Mouse (Mus musculus): Measurements from ENCODE around the gene Mrpl46. TPM values are rescaled to one million over a fixed set of nuclear protein-coding genes. Genes with fewer than 3 reads are reported as not detected.

The Mrpl46 gene
- total RNA-seq (2021), result 10 to 100 TPM; 33.7 to 35.9 TPM
- long read RNA-seq, experiment 1, transcript Mrpl46-201 (4 exons, 1,134 nt), result major isoform, 46 of 47 reads
- long read RNA-seq, experiment 1, partial matches to known transcripts, result 1 of 47 reads
- long read RNA-seq, experiment 1, other reads (novel, unspliced or antisense), result 0 of 47 reads
- long read RNA-seq, experiment 2, transcript Mrpl46-201 (4 exons, 1,134 nt), result major isoform, 28 of 30 reads
- long read RNA-seq, experiment 2, partial matches to known transcripts, result 1 of 30 reads
- long read RNA-seq, experiment 2, other reads (novel, unspliced or antisense), result 1 of 30 reads

DNA sequence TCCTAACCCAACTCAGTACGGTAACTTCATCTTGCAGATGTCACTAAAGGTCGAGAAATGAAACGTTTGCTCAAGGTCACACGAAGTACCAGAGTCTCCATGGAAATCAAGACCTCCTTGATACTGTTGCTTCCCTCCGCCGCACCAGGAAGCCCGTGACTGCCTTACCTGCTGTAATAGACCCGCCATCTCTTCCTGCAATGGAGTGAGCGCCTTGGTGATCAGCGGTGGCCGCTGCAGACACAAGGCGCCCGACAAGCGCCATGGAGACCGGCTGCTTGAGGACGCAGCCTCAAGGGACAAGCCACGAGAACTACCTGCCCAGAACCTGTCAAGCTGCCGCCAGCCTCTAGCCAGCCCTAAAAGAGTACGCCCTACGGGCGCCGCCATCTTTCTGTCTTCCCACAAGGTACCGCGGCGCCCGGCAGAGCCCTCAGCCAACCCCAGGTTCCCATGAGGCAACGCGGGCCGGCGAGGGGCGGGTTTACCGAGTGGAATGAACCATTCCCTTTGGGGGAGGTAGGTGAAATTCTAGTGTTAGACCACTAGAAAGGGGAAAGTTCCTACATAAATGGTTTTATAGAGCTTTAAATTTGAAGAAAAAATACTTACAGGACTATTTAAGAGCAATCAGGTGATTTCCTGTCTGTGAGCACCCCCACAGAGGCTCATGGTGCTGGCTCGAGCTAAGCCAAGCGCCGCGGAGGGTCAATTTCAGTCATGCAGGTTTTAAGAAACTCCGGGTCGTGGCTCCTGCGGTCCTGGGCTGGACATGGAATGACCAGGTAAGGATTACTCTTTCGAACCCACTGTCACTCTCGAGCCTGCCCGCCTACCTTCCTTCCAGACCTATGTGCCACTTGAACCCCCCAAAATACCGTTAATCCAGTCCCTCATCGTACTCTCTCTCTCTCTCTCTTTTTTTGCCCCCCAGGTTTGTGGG, at the start of gene Mrpl46, which contains the start of gene Mrps11:
Gene Mrpl46 (minus strand): TSS at position 893 of the 943 bp plus-strand sequence.
Gene Mrps11 (plus strand): TSS at position 481 of the 943 bp plus-strand sequence.
- DNase-seq (ENCODE audit: low spot score in 2 of 2), result peak; percentile 85 to 87

DNA sequence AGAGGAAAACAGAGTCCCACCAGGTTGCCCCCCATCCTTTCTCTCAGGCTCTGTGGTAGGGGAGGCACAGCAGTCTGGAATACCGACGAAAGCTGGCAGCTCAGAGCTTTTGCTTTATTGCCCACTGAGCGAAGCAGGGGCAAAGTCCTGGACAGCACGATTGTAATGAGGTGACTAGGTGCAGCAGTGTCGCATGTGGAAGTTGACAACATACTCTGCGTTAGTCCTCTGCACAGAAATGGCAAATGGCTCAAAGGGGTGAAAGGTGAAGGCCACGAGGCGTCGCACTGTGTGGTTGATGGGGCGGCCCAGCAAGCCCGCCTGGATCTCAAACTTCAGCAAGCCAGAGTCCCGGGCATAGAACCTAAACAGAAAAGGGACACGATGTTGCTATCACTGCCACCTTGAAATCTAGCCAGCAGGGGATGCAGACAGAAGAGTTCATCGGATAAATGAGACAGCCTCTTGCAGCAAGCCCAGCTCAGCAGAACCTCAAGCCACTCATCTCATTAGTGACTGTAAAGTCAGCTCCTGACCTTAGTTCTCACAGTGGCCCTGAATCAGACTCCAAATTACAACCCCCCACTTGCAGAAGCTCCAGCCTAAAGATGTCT, 44.5 kb upstream of the Mrpl46 start:
- no peak for DNase-seq (ENCODE audit: low spot score in 2 of 2)

DNA sequence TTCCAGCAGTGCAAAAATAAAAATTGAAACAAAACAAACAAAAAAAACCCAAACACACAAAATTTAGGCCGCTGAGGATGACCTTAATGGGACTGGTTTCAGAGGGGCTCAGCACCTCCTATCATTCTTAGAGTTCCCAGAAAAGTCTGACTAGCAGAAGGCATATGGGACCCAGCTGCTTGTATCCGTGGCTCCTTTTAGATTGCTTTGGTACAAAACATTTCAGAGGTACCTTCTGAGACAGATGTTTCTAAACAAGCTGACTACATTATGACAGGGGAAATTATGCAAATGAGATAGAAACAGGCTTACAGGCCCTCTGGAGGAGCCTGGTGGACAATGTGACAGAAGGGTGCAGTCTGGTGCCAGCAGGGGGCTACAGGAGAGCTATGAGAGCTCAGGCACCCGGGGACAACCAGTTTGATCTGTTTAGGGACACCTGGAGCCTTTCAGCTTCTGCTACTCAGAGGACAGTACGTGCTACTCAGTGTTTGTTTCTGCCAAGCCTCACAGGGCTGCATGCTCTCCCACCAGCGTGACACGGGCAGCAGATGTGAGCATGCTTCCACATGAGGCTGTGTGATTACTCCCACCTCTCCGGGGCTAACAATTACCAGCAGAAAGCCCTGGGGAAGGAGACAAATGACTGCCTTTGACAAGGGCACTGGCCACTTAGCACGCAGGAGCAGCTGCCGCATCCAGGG, 43.5 kb upstream of the Mrpl46 start:
- no peak for DNase-seq (ENCODE audit: low spot score in 2 of 2)

DNA sequence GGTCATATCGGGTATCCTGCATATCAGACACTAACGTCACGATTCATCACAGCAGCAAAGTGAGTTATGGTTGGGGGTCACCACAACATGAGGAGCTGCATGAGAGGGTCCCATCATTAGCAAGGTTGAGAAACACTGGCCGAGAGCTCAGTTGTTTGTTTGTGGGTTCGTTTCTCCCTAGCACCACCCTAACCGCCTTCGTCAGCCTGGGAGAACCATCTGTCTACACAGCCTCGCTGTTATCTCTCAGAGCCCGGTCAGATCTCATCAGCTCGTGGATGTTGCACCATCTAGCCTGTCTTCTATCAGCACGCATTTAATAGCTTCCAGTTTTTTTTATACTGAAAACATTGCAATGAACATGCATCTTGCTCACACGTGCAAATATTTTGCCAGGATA, 35.0 kb upstream of the Mrpl46 start:
- DNase-seq (ENCODE audit: low spot score in 2 of 2), result no peak

DNA sequence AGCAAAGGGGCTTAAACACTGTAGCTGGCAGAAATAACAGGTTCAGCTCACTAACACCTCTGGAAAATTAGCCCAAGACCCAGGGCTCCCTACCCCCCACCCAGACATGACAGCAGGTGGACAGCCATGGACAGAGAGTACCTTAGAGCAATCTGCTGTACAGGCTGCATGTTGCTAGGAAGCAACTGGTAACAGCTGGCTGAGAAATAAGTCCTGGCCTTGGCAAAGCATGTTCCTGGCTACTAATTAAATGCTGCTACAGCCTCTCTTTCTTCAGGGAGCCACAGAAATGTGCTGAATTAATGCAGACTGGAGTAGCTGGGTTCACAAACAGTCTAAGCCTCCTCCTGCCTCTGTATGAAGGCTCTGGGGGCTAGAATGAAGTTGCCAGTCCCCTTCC, 31.4 kb upstream of the Mrpl46 start:
- no peak for DNase-seq (ENCODE audit: low spot score in 2 of 2)

DNA sequence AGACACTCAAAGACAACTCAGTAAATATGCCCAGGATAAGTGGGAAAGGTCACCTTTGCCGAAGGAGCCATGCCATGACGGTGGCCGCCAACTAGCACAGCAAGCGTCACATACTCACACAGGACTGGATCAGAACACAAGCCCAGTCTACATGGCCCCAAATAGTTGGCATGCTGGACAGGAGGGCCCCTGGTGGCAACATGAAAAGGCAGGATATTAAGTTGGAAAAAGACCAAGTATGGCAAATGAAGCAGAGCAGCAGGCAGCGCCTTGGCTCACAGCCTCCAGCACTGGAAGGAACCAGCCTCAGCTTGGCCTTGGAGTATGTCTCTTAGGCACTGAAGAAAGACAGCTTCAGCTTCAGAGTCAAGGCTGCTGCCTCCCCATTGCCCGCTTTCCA, 30.5 kb upstream of the Mrpl46 start:
- no peak for DNase-seq (ENCODE audit: low spot score in 2 of 2)

- no peak for DNase-seq (ENCODE audit: low spot score in 2 of 2)
Measured at GRCm38 (mm10) chr7:78807192-78807591, 23.9 kb upstream of the Mrpl46 start.

GRCm38 (mm10) chr7:78803841-78804240, 20.5 kb upstream of the Mrpl46 start:
- no peak for DNase-seq (ENCODE audit: low spot score in 2 of 2)

GRCm38 (mm10) chr7:78799730-78800496, 16.6 kb upstream of the Mrpl46 start:
- no peak for DNase-seq (ENCODE audit: low spot score in 2 of 2)

GRCm38 (mm10) chr7:78797843-78798455, 14.6 kb upstream of the Mrpl46 start:
- peak; percentile 65 to 73 for DNase-seq (ENCODE audit: low spot score in 2 of 2)

DNA sequence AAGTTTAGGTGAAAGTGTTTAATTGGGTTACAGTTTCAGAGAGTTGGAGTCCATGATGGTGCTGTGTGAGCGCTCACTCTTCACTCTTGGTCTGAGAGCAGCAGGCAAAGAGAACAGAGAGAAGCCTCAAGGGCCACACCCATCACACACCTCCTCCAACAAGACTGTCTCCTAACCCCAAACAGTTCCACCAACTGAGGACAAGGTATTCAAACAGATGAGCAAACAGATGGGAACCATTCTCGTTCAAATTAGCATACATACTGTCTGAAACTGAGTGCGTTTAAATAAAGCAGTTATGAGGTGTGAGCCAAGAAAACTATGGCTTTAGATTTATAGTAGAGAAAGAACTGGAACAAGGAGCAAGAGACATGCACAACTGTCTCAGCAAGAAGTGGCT, 13.3 kb upstream of the Mrpl46 start:
- DNase-seq (ENCODE audit: low spot score in 2 of 2), result peak in 1 of 2 experiments; percentile 27

DNA sequence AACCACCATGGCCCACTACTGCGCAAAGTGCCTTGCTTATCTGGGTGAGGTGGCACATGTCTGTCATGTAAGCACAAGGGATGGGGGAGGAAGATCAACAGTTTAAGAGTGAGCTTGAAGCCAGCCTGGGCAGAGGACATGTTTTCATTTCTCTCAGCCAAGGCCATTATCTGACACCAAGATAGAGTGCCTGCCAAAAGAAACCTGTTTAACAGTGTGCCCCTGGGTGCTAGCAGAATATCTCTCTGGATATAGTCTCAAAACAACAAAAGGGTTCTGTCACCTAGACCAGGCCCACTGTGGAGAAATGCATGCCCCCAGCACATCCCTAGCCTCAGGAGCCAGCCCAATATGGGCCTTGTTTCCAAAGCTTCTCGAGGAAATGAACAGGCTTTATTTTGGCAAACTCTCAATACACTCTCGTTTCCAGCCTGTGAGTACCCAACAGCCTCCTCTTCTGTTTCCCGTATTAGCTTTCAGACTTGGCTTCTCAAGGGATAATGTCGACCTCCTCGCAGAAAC, 11.3 kb upstream of the Mrpl46 start:
- DNase-seq (ENCODE audit: low spot score in 2 of 2), result no peak

DNA sequence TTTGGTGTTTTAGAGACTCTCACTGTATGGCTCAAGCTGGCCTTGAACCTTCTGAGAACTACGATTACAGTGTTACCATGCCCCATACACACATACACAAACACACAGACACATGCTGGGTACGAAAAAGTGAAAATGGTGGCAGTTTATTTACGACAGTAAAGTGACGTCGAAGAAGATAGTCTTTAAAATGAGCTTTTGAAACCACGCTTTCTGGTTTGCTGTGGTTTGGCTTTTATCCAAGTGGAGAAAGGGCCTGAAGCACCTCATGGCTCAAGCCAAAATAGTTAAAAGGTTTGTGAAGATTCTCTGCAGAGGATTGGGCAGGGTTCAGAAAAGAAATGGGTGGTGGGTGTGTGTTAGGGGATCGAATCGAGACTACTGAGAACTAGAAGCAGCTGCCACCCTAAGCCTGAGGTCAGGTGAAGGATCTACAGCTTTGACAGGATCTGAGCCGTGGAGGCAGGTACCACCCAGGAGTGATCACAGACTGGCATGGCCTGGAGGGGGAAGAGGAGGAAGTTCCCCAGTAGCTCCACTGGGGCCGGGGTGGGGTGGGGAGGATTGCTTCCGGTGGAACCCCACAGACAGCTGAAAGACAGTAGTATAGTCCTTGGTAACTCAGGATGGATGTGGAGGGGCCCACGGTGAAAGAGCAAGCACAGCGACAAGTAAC, 10.7 kb upstream of the Mrpl46 start:
- DNase-seq (ENCODE audit: low spot score in 2 of 2), result no peak

- peak; percentile 42 to 60 for DNase-seq (ENCODE audit: low spot score in 2 of 2)
Measured at GRCm38 (mm10) chr7:78791359-78792222, 8.3 kb upstream of the Mrpl46 start.

DNA sequence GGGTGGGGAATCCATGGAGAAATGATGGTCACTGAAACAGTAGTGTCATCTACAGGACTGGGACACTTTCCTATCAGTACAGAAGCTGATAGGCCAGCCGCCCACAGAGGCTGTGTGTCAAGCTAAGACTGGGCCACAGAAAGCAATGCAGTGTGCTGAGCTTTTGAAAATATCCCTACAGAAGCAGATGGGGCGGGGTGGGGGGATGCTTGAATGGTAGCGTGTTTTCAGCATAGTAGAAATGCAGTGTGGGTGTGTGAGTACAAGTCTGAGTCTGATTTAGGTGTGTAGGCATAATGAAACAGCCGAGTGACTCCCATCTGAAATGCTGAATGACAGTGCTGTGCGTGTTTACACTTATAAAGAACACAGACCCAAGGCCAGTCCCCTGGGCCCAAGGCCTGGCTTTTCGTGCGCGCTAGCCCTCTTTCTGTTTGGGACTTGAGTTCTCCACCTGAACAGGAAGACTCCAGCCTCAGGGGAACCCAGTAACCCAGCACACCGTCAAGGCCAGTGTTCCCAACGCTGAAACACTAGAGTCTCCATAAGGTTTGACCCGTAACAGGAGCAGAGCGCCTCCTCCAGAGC, 4.6 kb upstream of the Mrpl46 start:
- peak in 1 of 2 experiments; percentile 44 for DNase-seq (ENCODE audit: low spot score in 2 of 2)

GRCm38 (mm10) chr7:78785906-78786305, 2.6 kb upstream of the Mrpl46 start:
- DNase-seq (ENCODE audit: low spot score in 2 of 2), result no peak

GRCm38 (mm10) chr7:78778741-78779140, 4.6 kb downstream of the Mrpl46 start:
- DNase-seq (ENCODE audit: low spot score in 2 of 2), result no peak

- no peak for DNase-seq (ENCODE audit: low spot score in 2 of 2)
Measured at GRCm38 (mm10) chr7:78770936-78771335, 12.4 kb downstream of the Mrpl46 start.

Data from left cerebral cortex, adult 18-20 months (tissue).